Mouse (Mus musculus) spleen, adult 2 months (tissue): ENCODE measurements around the gene Ifnar1. TPM values are rescaled to one million over a fixed set of nuclear protein-coding genes. Genes with fewer than 3 reads are reported as not detected.
A peak's percentile ranks its signal among the peaks of the same experiment; 100 is the strongest.

Experiments used
- DNase-seq, 2 experiments: peaks; one replicate each; pipeline versions ENCODE4 v3.0.0 to v3.0.0-alpha.2; 2012 to 2021; ENCODE audit warnings: low spot score in 2 of 2, low read depth in 1 of 2
- H3K27ac ChIP-seq: fragments of 200-500 bp; 2 replicates; pipeline ENCODE4 v1.5.1; 2012; ENCODE audit warnings: low read length, inconsistent platforms; ENCODE audit not compliant: insufficient read depth
- H3K27me3 ChIP-seq: fragments of 200-500 bp; 2 replicates; pipeline ENCODE4 v1.6.1; 2012; ENCODE audit warnings: mild to moderate bottlenecking, moderate library complexity, low read length, inconsistent platforms; ENCODE audit not compliant: control insufficient read depth, insufficient read depth
- H3K36me3 ChIP-seq: fragments of 200-500 bp; 2 replicates; pipeline ENCODE4 v1.6.1; 2012; ENCODE audit warnings: mild to moderate bottlenecking, low read length, inconsistent platforms; ENCODE audit not compliant: control insufficient read depth, insufficient read depth
- H3K4me1 ChIP-seq: fragments of 200-500 bp; 2 replicates; pipeline ENCODE4 v1.6.1; 2011; ENCODE audit warnings: inconsistent platforms; ENCODE audit not compliant: control insufficient read depth, insufficient read depth, insufficient read length
- H3K4me3 ChIP-seq: fragments of 200-500 bp; 2 replicates; pipeline ENCODE4 v1.5.1; 2011; ENCODE audit warnings: mild to moderate bottlenecking, inconsistent platforms; ENCODE audit not compliant: insufficient read depth, insufficient read length; ENCODE audit errors: extremely low read depth
- CTCF ChIP-seq: fragments of 200-500 bp; IDR thresholded peaks from 2 replicates; pipeline ENCODE4 v1.5.1; 2011; ENCODE audit warnings: mild to moderate bottlenecking, inconsistent platforms; ENCODE audit not compliant: insufficient read depth, insufficient read length, insufficient replicate concordance; ENCODE audit errors: extremely low read depth
- POLR2A ChIP-seq: fragments of 200-500 bp; IDR thresholded peaks from 2 replicates; pipeline ENCODE4 v1.6.1; 2011; ENCODE audit warnings: low read depth, low read length, inconsistent platforms
- WGBS: fragments of 180-500 bp; shearing (Covaris S2); methylation state at CpG from one replicate; pipeline ENCODE4 v1.1.7; 2018; 5-methylcytosine and 5-hydroxymethylcytosine counted together
- polyA plus RNA-seq: library from polyadenylated mRNA; depleted of rRNA; stranded (reverse); fragments of >200 nt; gene quantifications from 2 replicates; pipeline ENCODE4 v1.2.3, GENCODE M21; 2012

Ifnar1 gene
- polyA plus RNA-seq, 1 experiment, result 22.3 TPM

GRCm38 (mm10) chr16:91533097-91534001, 48.3 kb downstream of the Ifnar1 start:
- no peaks in the 10 kb centered on the region for H3K36me3 ChIP-seq
- H3K27me3 ChIP-seq, result no peaks in the 10 kb centered on the region
- 46% methylated on average over 23 of the region's 23 CpGs for WGBS
- H3K27ac ChIP-seq, result peak overlapping the region; percentile 66
- DNase-seq, result peak; percentile 48 to 81
- TF ChIP-seq POLR2A, result no peak
- TF ChIP-seq CTCF, result no peak
- H3K4me1 ChIP-seq, result peaks cover 21% of the 10 kb centered on the region; the same call in 1 of the 2 replicates
- 0 out of 2 replicates have a peak overlapping the region, but pooled peaks have one; percentile 0 for H3K4me3 ChIP-seq

DNA sequence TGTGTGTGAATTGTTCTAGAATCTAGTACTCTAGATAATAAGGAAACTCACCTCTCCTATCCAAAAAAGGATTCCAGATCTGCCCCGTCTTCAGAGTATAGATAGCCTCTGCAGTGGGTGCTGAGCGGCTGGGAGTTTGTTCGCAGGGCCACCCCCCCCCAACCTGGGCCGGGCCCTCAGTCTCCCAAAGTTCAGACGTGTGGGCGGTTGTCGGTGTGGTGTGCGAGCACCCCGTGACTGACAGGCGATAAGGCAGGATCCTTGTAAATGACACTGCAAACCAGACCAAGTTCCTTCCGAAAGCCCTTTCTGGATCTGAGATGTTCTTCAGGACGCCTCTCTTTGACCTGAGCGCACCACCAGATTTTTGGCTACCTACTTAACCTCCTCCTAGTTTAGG, 49.4 kb downstream of the Ifnar1 start:
- DNase-seq, result peak; percentile 43 to 87
- H3K36me3 ChIP-seq, result no peaks in the 10 kb centered on the region
- no peaks in the 10 kb centered on the region for H3K27me3 ChIP-seq
- WGBS, result 52% methylated on average over 13 of the region's 13 CpGs
- H3K4me1 ChIP-seq, result peaks cover 26% of the 10 kb centered on the region; the same call in 1 of the 2 replicates
- H3K4me3 ChIP-seq, result no peak overlapping the region
- TF ChIP-seq CTCF, result no peak
- no peak for TF ChIP-seq POLR2A
- H3K27ac ChIP-seq, result no peak overlapping the region

DNA sequence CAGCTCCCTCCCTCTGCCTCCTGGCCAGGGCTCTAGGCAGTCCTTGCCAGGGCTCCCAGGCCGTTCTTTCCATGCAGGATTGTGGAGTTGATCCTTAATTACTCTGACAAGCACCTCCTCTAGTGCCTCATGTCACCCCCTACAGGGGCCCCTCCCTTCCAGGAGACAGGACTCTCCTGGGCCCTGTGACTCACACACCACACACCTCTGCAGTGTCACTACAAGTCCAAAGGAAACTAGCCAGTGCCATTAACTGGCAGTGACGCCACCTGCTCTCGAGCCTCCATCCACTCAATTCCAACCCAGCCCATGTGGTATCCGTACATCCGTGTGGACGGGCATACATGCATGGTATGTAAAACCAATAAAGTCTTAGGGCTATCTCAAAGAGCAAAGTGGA, 49.9 kb downstream of the Ifnar1 start:
- no peak for TF ChIP-seq POLR2A
- TF ChIP-seq CTCF, result no peak
- H3K27me3 ChIP-seq, result no peaks in the 10 kb centered on the region
- WGBS, result 92% methylated on average over 6 of the region's 6 CpGs

GRCm38 (mm10) chr16:91536372-91536771, 51.3 kb downstream of the Ifnar1 start:
- 91% methylated on average over 6 of the region's 6 CpGs for WGBS
- no peaks in the 10 kb centered on the region for H3K36me3 ChIP-seq
- no peak for TF ChIP-seq POLR2A
- TF ChIP-seq CTCF, result no peak
- H3K27ac ChIP-seq, result no peak overlapping the region
- H3K4me1 ChIP-seq, result peaks cover 26% of the 10 kb centered on the region; the same call in 1 of the 2 replicates
- no peak for DNase-seq
- no peak overlapping the region for H3K4me3 ChIP-seq
- H3K27me3 ChIP-seq, result no peaks in the 10 kb centered on the region

More for the DNA sequence above, 49.9 kb downstream of the Ifnar1 start:
- Histone ChIP-seq H3K36me3 (no peaks in the 10 kb centered on the region), H3K4me3 (no peak overlapping the region), H3K27ac (no peak overlapping the region), H3K4me1 (peaks cover 26% of the 10 kb centered on the region; the same call in 1 of the 2 replicates)
- no peak for DNase-seq

DNA sequence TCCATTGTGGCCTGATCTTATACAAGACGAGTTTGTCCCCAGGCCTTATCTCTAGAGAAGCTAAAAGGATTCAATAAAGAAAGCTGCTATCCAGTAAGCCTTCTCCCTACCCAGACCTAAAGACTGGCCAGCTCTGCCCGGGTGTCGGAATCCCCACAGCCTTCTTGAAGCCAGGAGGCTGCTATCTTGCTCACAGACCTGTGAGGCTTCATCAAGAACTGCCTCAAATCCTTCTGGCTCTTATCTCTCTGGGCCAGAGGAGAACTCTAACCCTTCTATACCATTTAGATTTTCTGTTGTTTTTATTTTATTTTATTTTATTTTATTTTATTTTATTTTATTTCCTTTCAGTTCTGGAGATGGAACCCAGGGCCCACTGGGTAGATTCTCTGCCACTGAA, 52.0 kb downstream of the Ifnar1 start:
- TF ChIP-seq CTCF (no peak), POLR2A (no peak)
- Histone ChIP-seq H3K4me1 (peaks cover 26% of the 10 kb centered on the region; the same call in 1 of the 2 replicates), H3K36me3 (no peaks in the 10 kb centered on the region), H3K4me3 (no peak overlapping the region), H3K27ac (no peak overlapping the region), H3K27me3 (no peaks in the 10 kb centered on the region)
- no peak for DNase-seq
- 83% methylated on average over 3 of the region's 3 CpGs for WGBS

DNA sequence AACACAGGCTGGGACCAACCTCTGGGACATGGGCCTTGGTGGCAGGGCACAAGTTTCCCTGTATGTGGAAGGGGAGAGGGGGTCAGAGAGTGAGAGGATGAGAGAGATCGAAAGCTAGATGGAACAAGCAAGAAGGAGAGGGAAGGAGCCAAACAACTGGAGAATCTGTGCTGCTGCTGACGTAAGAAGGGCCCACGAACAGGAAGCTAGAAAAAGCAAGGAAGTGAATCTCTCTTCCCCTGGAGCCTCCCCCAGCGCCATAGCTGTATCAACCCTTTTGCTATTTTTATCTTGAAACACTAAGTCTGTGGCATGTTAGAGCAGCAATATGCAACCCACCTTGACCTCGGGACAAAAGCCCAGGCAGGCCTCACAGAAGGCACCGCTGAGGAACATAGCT, 53.0 kb downstream of the Ifnar1 start:
- no peak for DNase-seq
- no peaks in the 10 kb centered on the region for H3K27me3 ChIP-seq
- H3K4me3 ChIP-seq, result no peak overlapping the region
- TF ChIP-seq CTCF (no peak), POLR2A (no peak)
- H3K27ac ChIP-seq, result peak overlapping the region; percentile 78
- no peaks in the 10 kb centered on the region for H3K36me3 ChIP-seq
- peaks cover 19% of the 10 kb centered on the region; the same call in 1 of the 2 replicates for H3K4me1 ChIP-seq
- WGBS, result 12% methylated on average over 6 of the region's 6 CpGs

GRCm38 (mm10) chr16:91538513-91538912, 53.5 kb downstream of the Ifnar1 start:
- peak overlapping the region; percentile 78 for H3K27ac ChIP-seq
- no peaks in the 10 kb centered on the region for H3K27me3 ChIP-seq
- no peak overlapping the region for H3K4me3 ChIP-seq
- WGBS, result 13% methylated on average over 9 of the region's 9 CpGs
- peak in 1 of 2 experiments; percentile 41 for DNase-seq
- H3K4me1 ChIP-seq, result peaks cover 15% of the 10 kb centered on the region; the same call in 1 of the 2 replicates
- H3K36me3 ChIP-seq, result no peaks in the 10 kb centered on the region
- no peak for TF ChIP-seq CTCF
- TF ChIP-seq POLR2A, result no peak
